Mouse (Mus musculus) right cerebral cortex, adult 2 months (tissue): Measurements from ENCODE around the gene Fbxo40.

Experiments
- DNase-seq, 2 experiments: peaks; one replicate each; pipeline ENCODE4 v3.0.0; 2021 to 2022; ENCODE audit warnings: low spot score in 2 of 2

Gene Fbxo40

DNA sequence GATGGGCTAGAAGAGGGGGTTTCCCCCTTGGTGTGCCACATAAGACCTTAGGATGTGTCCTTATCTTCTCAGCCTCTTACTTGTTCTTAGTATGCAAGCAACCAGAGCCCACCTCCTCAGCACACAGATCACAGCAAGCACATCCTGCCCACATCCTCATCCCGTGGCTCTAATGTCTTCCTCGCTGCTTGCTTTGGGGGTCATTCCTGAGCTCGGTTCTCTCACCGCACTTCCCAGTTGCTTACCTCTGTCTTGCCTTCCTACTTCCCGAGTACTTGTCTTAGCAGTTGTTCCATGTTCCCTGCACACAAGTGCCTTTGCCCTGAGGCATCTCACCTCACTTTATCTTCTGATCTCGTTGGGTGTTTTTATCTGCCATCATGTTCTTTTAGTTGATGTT, 68.3 kb downstream of the Fbxo40 start:
- no peak for DNase-seq

DNA sequence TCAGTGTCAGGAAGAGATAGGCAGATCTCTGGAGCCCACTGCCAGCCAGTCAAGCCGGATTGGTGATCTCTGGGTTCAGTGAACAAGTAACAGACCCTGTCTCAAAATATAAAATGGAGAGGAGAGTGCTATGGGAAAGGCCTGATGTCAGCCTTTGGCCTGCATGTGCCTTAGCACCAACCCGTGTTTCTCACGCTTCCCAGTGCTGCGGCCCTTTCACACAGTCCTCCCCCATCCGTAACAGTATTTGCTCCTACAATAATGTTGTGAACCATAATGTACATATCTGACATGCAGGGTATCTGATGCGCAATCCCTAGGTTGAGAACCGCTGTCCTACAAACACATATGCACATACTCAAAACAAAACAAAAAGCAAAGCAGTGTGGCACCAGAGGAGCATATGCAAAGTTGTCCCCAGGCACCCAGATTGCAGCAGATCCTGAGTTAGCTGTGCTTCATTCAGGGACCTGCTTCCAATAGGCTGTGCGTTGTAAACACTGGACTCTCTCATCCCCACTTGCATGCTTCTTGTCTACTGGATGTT, 69.1 kb downstream of the Fbxo40 start:
- DNase-seq, result no peak

DNA sequence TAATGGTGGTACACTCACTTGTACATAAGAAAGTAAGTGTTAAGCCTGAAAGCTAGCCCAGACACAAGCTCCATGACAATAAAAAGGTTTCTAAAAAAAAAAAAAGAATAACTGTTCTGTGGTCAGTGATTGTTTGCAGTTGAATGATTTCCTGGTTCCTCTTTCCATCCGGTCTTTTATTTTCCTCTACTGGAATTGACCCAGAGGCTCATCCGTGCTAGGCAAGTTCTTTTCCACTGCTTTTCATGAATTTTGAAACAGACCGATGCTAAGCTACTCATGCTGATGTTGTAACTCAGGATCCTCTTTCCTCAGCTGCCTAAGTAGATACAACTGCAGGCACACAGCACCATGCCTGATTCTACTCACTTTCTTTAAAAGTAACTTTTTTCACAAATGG, 69.9 kb downstream of the Fbxo40 start:
- DNase-seq, result no peak

DNA sequence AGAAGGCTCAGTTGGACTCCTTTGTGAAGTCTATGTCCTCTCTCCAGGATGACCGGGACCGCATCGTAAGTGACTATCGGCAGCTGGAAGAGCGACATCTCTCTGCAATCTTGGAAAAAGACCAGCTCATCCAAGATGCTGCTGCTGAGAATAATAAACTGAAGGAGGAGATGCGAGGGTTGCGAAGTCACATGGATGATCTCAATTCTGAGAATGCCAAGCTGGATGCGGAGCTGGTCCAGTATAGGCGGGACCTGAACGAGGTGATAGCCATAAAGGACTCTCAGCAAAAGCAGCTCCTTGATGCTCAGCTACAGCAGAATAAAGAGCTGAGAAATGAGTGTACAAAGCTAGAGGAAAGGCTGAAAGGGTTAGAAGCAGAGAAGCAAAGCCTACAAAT, 71.8 kb downstream of the Fbxo40 start:
- DNase-seq, result peak in 1 of 2 experiments; percentile 13

DNA sequence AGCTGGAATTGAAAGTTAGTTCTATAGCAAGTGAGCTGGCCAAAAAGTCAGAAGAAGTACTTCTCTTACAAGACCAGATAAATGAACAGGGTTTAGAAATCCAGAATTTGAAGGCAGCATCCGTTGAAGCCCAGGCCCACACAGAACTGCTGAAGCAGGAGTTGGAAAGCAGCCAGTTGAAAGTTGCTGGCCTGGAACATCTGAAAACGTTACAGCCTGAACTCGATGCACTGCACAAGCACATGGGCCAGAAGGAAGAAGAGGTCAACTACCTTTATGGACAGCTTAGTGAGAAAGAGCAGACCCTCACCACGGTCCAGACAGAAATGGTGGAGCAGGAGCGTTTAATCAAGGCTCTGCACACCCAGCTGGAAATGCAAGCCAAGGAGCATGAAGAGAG, 76.1 kb downstream of the Fbxo40 start:
- DNase-seq, result no peak
